Mouse (Mus musculus): ENCODE measurements around the gene Neurl1b. TPM values are rescaled to one million over a fixed set of nuclear protein-coding genes. Genes with fewer than 3 reads are reported as not detected.

The Neurl1b gene
- total and polyA plus RNA-seq, 2 experiments from 2014 or later, result 2.1 to 60.4 TPM

DNA sequence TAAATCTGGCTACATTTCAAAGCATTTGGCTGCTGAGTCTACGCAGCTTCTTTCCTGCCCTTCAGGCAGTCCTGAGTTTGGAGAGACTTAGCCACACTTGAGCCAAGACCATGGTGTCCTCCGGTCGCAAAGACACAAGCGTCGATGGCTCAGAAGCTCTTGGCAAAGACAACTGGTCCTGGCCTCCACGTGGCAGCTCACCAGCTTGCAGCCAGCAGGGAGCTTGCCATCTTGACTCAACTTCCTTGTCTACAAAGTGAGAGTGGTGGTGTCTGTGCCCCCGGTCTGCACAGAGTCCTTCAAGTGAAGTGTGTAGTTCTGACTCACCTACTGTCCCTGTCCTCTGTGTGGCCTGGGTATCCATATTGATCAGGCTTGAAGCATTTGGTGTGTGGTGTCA is 22.3 kb upstream of the Neurl1b start:
- H3K4me2 ChIP-seq (ENCODE audit: low read depth, low read length), result no peak overlapping the region
- no peak overlapping the region for H3K9ac ChIP-seq (replicated peaks; ENCODE audit: low read length)
- ATAC-seq, result no peak
- no peak overlapping the region for H3K27ac ChIP-seq
- TF ChIP-seq CTCF (IDR thresholded peaks at IDR 0.05; ENCODE audit: low read depth), result no peak
- peaks cover 3% of the 10 kb centered on the region; the same call in 1 of the 2 replicates for H3K9me3 ChIP-seq (ENCODE audit: low read length)
- H3K36me3 ChIP-seq (ENCODE audit: insufficient read depth, low read length), result no peaks in the 10 kb centered on the region
- H3K4me1 ChIP-seq (ENCODE audit: insufficient read depth, low read length), result no peaks in the 10 kb centered on the region
- WGBS, result 55% methylated on average over 7 of the region's 7 CpGs
- H3K27me3 ChIP-seq (ENCODE audit: insufficient read depth, low read length), result no peaks in the 10 kb centered on the region
- no peak for DNase-seq (ENCODE audit: low spot score)
- H3K4me3 ChIP-seq (ENCODE audit: low read length), result no peak overlapping the region

DNA sequence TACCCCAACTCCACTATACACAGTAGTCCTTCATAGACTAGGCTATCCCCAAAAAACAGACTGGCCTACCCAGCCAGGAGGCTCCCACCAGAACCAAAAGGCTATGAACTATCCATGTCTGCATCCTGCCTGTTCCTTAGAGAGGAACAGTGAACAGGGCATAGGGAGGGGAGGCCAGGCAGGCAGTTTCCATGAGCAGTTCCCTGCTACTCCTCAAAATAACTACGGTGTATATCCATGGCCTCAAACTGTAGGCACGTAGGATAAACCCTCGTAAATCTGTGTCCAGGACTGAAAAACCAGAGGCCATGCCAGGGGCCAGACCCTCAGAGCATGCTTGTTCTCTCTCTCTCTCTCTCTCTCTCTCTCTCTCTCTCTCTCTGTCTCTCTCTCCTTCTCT is 17.9 kb upstream of the Neurl1b start:
- Histone ChIP-seq H3K27me3 (ENCODE audit: insufficient read depth, low read length) (no peaks in the 10 kb centered on the region), H3K27ac (no peak overlapping the region), H3K36me3 (ENCODE audit: insufficient read depth, low read length) (no peaks in the 10 kb centered on the region), H3K9me3 (ENCODE audit: low read length) (peaks cover 3% of the 10 kb centered on the region; the same call in 1 of the 2 replicates), H3K4me3 (ENCODE audit: low read length) (no peak overlapping the region), H3K4me2 (ENCODE audit: low read depth, low read length) (no peak overlapping the region), H3K4me1 (ENCODE audit: insufficient read depth, low read length) (no peaks in the 10 kb centered on the region), H3K9ac (replicated peaks; ENCODE audit: low read length) (no peak overlapping the region)
- 85% methylated on average over 3 of the region's 3 CpGs for WGBS
- ATAC-seq, result no peak
- TF ChIP-seq CTCF (IDR thresholded peaks at IDR 0.05; ENCODE audit: low read depth), result no peak
- no peak for DNase-seq (ENCODE audit: low spot score)

- WGBS, result 61% methylated on average over 6 of the region's 6 CpGs
- Histone ChIP-seq H3K9ac (replicated peaks; ENCODE audit: low read length) (no peak overlapping the region), H3K27ac (no peak overlapping the region), H3K4me3 (ENCODE audit: low read length) (no peak overlapping the region), H3K9me3 (ENCODE audit: low read length) (peaks cover 3% of the 10 kb centered on the region; the same call in 1 of the 2 replicates), H3K4me1 (ENCODE audit: insufficient read depth, low read length) (no peaks in the 10 kb centered on the region), H3K36me3 (ENCODE audit: insufficient read depth, low read length) (no peaks in the 10 kb centered on the region), H3K4me2 (ENCODE audit: low read depth, low read length) (no peak overlapping the region), H3K27me3 (ENCODE audit: insufficient read depth, low read length) (no peaks in the 10 kb centered on the region)
- ATAC-seq, result no peak
- DNase-seq (ENCODE audit: low spot score), result no peak
- TF ChIP-seq CTCF (IDR thresholded peaks at IDR 0.05; ENCODE audit: low read depth), result no peak
These were observed 17.3 kb upstream of the Neurl1b start for GRCm38 (mm10) chr17:26397339-26397738.

DNA sequence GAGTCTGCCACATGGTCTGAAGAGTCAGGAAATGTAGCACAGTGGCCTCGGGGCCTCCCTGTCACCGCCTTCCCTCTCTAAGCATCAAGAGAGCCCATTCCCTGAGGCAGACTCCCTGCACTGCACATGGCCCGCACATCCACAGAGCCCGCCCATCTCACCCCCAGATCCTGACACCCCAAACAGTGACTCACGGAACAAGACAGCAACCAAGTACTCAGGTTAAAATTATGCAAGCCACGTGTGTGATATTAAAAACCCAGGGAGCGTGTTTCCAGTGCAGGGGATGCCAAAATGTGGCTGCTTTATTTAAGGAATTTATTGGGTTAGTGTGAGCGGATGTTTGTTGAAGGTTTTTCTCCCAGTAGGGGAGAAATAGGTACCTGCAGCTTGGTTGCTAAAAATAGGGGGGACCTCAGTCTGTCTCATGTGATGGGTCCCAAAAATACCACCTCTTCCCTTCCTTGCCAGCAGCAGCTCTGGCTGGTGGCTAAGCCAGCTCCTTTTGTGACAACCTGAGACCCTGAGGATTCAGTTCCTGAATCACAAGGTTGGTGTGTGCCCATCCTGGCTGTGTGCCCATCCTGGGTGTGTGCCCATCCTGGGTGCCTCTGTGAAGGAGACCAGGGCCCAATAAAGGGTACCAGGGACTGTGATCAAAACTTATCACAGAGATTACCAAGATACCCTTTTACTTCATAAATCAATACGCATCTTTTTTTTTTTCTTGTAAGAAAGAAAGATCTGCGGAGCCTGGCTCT is 9.1 kb upstream of the Neurl1b start:
- H3K27ac ChIP-seq, result no peak overlapping the region
- WGBS, result 78% methylated on average over 10 of the region's 10 CpGs

GRCm38 (mm10) chr17:26412967-26413366 is 1.7 kb upstream of the Neurl1b start:
- WGBS, result 87% methylated on average over 5 of the region's 5 CpGs
- ATAC-seq, result no peak
- no peaks in the 10 kb centered on the region for H3K36me3 ChIP-seq (ENCODE audit: insufficient read depth, low read length)
- H3K27me3 ChIP-seq (ENCODE audit: insufficient read depth, low read length), result no peaks in the 10 kb centered on the region
- H3K4me1 ChIP-seq (ENCODE audit: insufficient read depth, low read length), result peaks cover 3% of the 10 kb centered on the region; the same call in 1 of the 2 replicates
- no peak overlapping the region for H3K4me2 ChIP-seq (ENCODE audit: low read depth, low read length)
- no peak overlapping the region for H3K4me3 ChIP-seq (ENCODE audit: low read length)
- TF ChIP-seq CTCF (IDR thresholded peaks at IDR 0.05; ENCODE audit: low read depth), result no peak
- H3K9ac ChIP-seq (replicated peaks; ENCODE audit: low read length), result no peak overlapping the region
- no peak for DNase-seq (ENCODE audit: low spot score)
- no peak overlapping the region for H3K27ac ChIP-seq
- H3K9me3 ChIP-seq (ENCODE audit: low read length), result no peaks in the 10 kb centered on the region

More for the DNA sequence above, 9.1 kb upstream of the Neurl1b start:
- H3K9me3 ChIP-seq (ENCODE audit: low read length), result no peaks in the 10 kb centered on the region
- H3K27me3 ChIP-seq (ENCODE audit: insufficient read depth, low read length), result no peaks in the 10 kb centered on the region
- H3K9ac ChIP-seq (replicated peaks; ENCODE audit: low read length), result no peak overlapping the region
- no peaks in the 10 kb centered on the region for H3K4me1 ChIP-seq (ENCODE audit: insufficient read depth, low read length)
- H3K4me3 ChIP-seq (ENCODE audit: low read length), result no peak overlapping the region
- TF ChIP-seq CTCF (IDR thresholded peaks at IDR 0.05; ENCODE audit: low read depth), result no peak
- ATAC-seq (no peak), DNase-seq (ENCODE audit: low spot score) (no peak)
- H3K36me3 ChIP-seq (ENCODE audit: insufficient read depth, low read length), result no peaks in the 10 kb centered on the region
- H3K4me2 ChIP-seq (ENCODE audit: low read depth, low read length), result no peak overlapping the region

DNA sequence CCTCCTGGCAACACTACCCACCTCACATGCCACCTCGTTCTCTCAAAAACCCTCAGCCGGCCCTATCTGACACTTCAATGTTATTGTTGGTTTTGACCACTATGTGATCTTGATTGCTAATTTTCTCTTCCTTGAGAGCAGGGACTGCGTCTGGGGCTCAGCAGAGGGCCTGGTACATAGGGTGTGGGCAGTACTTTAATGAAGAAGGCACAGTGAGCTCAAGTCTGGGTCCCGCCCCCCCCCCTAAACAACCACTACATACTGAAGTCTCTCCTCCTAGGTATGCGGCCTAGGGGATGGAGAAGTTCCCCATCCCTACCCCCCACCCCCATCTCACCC is 476 bp upstream of the Neurl1b start:
- 10% methylated on average over 5 of the region's 5 CpGs for WGBS
- Histone ChIP-seq H3K4me2 (ENCODE audit: low read depth, low read length) (peak overlapping the region; percentile 97), H3K36me3 (ENCODE audit: insufficient read depth, low read length) (no peaks in the 10 kb centered on the region), H3K9ac (replicated peaks; ENCODE audit: low read length) (peak overlapping the region; percentile 84), H3K4me3 (ENCODE audit: low read length) (peak overlapping the region; percentile 83), H3K27me3 (ENCODE audit: insufficient read depth, low read length) (no peaks in the 10 kb centered on the region), H3K27ac (no peak overlapping the region), H3K9me3 (ENCODE audit: low read length) (no peaks in the 10 kb centered on the region), H3K4me1 (ENCODE audit: insufficient read depth, low read length) (peaks cover 3% of the 10 kb centered on the region; the same call in 1 of the 2 replicates)
- no peak for ATAC-seq
- TF ChIP-seq CTCF (IDR thresholded peaks at IDR 0.05; ENCODE audit: low read depth), result no peak
- DNase-seq (ENCODE audit: low spot score), result no peak

- H3K36me3 ChIP-seq (ENCODE audit: insufficient read depth, low read length), result no peaks in the 10 kb centered on the region
- no peaks in the 10 kb centered on the region for H3K9me3 ChIP-seq (ENCODE audit: low read length)
- DNase-seq (ENCODE audit: low spot score) (peak; percentile 54), ATAC-seq (no peak)
- peaks cover 3% of the 10 kb centered on the region; the same call in 1 of the 2 replicates for H3K4me1 ChIP-seq (ENCODE audit: insufficient read depth, low read length)
- peak overlapping the region; percentile 60; the same call in 1 of the 2 replicates for H3K27ac ChIP-seq
- H3K9ac ChIP-seq (replicated peaks; ENCODE audit: low read length), result peak overlapping the region; percentile 84
- peak overlapping the region; percentile 83 for H3K4me3 ChIP-seq (ENCODE audit: low read length)
- H3K4me2 ChIP-seq (ENCODE audit: low read depth, low read length), result peak overlapping the region; percentile 97
- H3K27me3 ChIP-seq (ENCODE audit: insufficient read depth, low read length), result no peaks in the 10 kb centered on the region
- WGBS, result under 1% methylated on average over 26 of the region's 27 CpGs
- no peak for TF ChIP-seq CTCF (IDR thresholded peaks at IDR 0.05; ENCODE audit: low read depth)
These were observed 781 bp downstream of the Neurl1b start for GRCm38 (mm10) chr17:26415355-26415865.
